Mouse (Mus musculus): Measurements from ENCODE around the gene Dnm1. TPM values are rescaled to one million over a fixed set of nuclear protein-coding genes. Genes with fewer than 3 reads are reported as not detected.

Dnm1 gene
- polyA plus RNA-seq, 1 experiment from 2014 or later, result 0.52 TPM

GRCm38 (mm10) chr2:32387706-32388490, 34.8 kb upstream of the Dnm1 start, which contains the start of gene Lcn2:
Gene Lcn2 (minus strand): TSS chr2:32388252.
- H3K4me2 ChIP-seq (ENCODE audit: low read depth, low read length), result no peak within 1 kb of the TSS
- 35% methylated on average over 5 of the region's 5 CpGs for WGBS (ENCODE audit: insufficient replicate concordance)
- H3K4me1 ChIP-seq (ENCODE audit: control insufficient read depth, low read depth, low read length), result no peaks in the 10 kb centered on the region; the same call in none of the 2 replicates
- no peaks in the 10 kb centered on the region for H3K9me3 ChIP-seq (replicated peaks; ENCODE audit: control insufficient read depth, low read length)
- ATAC-seq (ENCODE audit: low read depth), result peak; percentile 70
- H3K27ac ChIP-seq (ENCODE audit: low read length), result peak within 1 kb of the TSS; percentile 0; the same call in 1 of the 2 replicates
- no peaks in the 10 kb centered on the region for H3K36me3 ChIP-seq (ENCODE audit: control insufficient read depth, insufficient read depth)
- 0 out of 2 replicates have a peak within 1 kb of the TSS, but pooled peaks have one; percentile 18 for H3K4me3 ChIP-seq (ENCODE audit: low read depth, low read length)
- no peaks in the 10 kb centered on the region; the same call in 1 of the 2 replicates for H3K27me3 ChIP-seq (ENCODE audit: control insufficient read depth, insufficient read depth, low read depth, low read length)
- no peak within 1 kb of the TSS for H3K9ac ChIP-seq (ENCODE audit: low read depth, low read length)

GRCm38 (mm10) chr2:32382689-32383088, 29.6 kb upstream of the Dnm1 start:
- no peak overlapping the region for H3K4me3 ChIP-seq (ENCODE audit: low read depth, low read length)
- ATAC-seq (ENCODE audit: low read depth), result no peak
- no peak overlapping the region for H3K27ac ChIP-seq (ENCODE audit: low read length)
- peak overlapping the region; percentile 100; the same call in 1 of the 2 replicates for H3K4me2 ChIP-seq (ENCODE audit: low read depth, low read length)
- H3K27me3 ChIP-seq (ENCODE audit: control insufficient read depth, insufficient read depth, low read depth, low read length), result no peaks in the 10 kb centered on the region; the same call in none of the 2 replicates
- no peaks in the 10 kb centered on the region for H3K9me3 ChIP-seq (replicated peaks; ENCODE audit: control insufficient read depth, low read length)
- no peak overlapping the region for H3K9ac ChIP-seq (ENCODE audit: low read depth, low read length)
- peaks cover 18% of the 10 kb centered on the region for H3K4me1 ChIP-seq (ENCODE audit: control insufficient read depth, low read depth, low read length)
- H3K36me3 ChIP-seq (ENCODE audit: control insufficient read depth, insufficient read depth), result peaks cover 13% of the 10 kb centered on the region; the same call in 1 of the 2 replicates
- WGBS (ENCODE audit: insufficient replicate concordance), result 69% methylated on average over 2 of the region's 2 CpGs

GRCm38 (mm10) chr2:32381775-32382223, 28.7 kb upstream of the Dnm1 start, which contains the start of gene 1110008P14Rik:
Gene 1110008P14Rik (minus strand): TSS chr2:32381938.
- peak within 1 kb of the TSS; percentile 74 for H3K4me3 ChIP-seq (ENCODE audit: low read depth, low read length)
- H3K9ac ChIP-seq (ENCODE audit: low read depth, low read length), result peak within 1 kb of the TSS; percentile 80
- peak; percentile 97 for ATAC-seq (ENCODE audit: low read depth)
- 0% methylated on average over 43 of the region's 47 CpGs for WGBS (ENCODE audit: insufficient replicate concordance)
- H3K27me3 ChIP-seq (ENCODE audit: control insufficient read depth, insufficient read depth, low read depth, low read length), result no peaks in the 10 kb centered on the region; the same call in none of the 2 replicates
- no peaks in the 10 kb centered on the region for H3K9me3 ChIP-seq (replicated peaks; ENCODE audit: control insufficient read depth, low read length)
- H3K27ac ChIP-seq (ENCODE audit: low read length), result peak within 1 kb of the TSS; percentile 57; the same call in 1 of the 2 replicates
- peak within 1 kb of the TSS; percentile 100 for H3K4me2 ChIP-seq (ENCODE audit: low read depth, low read length)
- peaks cover 18% of the 10 kb centered on the region for H3K4me1 ChIP-seq (ENCODE audit: control insufficient read depth, low read depth, low read length)
- H3K36me3 ChIP-seq (ENCODE audit: control insufficient read depth, insufficient read depth), result peaks cover 17% of the 10 kb centered on the region

GRCm38 (mm10) chr2:32381141-32381774, 28.1 kb upstream of the Dnm1 start:
- H3K27ac ChIP-seq (ENCODE audit: low read length), result peak overlapping the region; percentile 57; the same call in 1 of the 2 replicates
- H3K4me3 ChIP-seq (ENCODE audit: low read depth, low read length), result peak overlapping the region; percentile 74
- no peaks in the 10 kb centered on the region for H3K9me3 ChIP-seq (replicated peaks; ENCODE audit: control insufficient read depth, low read length)
- peak; percentile 33 for ATAC-seq (ENCODE audit: low read depth)
- H3K9ac ChIP-seq (ENCODE audit: low read depth, low read length), result peak overlapping the region; percentile 80
- WGBS (ENCODE audit: insufficient replicate concordance), result under 1% methylated on average over 27 of the region's 27 CpGs
- H3K4me1 ChIP-seq (ENCODE audit: control insufficient read depth, low read depth, low read length), result peaks cover 18% of the 10 kb centered on the region
- H3K36me3 ChIP-seq (ENCODE audit: control insufficient read depth, insufficient read depth), result peaks cover 19% of the 10 kb centered on the region
- H3K27me3 ChIP-seq (ENCODE audit: control insufficient read depth, insufficient read depth, low read depth, low read length), result no peaks in the 10 kb centered on the region; the same call in none of the 2 replicates
- H3K4me2 ChIP-seq (ENCODE audit: low read depth, low read length), result peak overlapping the region; percentile 100

- no peaks in the 10 kb centered on the region for H3K9me3 ChIP-seq (replicated peaks; ENCODE audit: control insufficient read depth, low read length)
- WGBS (ENCODE audit: insufficient replicate concordance), result 79% methylated on average over 7 of the region's 7 CpGs
- H3K9ac ChIP-seq (ENCODE audit: low read depth, low read length), result no peak overlapping the region
- peaks cover 24% of the 10 kb centered on the region for H3K36me3 ChIP-seq (ENCODE audit: control insufficient read depth, insufficient read depth)
- H3K27ac ChIP-seq (ENCODE audit: low read length), result no peak overlapping the region
- H3K4me3 ChIP-seq (ENCODE audit: low read depth, low read length), result no peak overlapping the region
- no peaks in the 10 kb centered on the region; the same call in none of the 2 replicates for H3K27me3 ChIP-seq (ENCODE audit: control insufficient read depth, insufficient read depth, low read depth, low read length)
- ATAC-seq (ENCODE audit: low read depth), result no peak
- peaks cover 18% of the 10 kb centered on the region for H3K4me1 ChIP-seq (ENCODE audit: control insufficient read depth, low read depth, low read length)
- no peak overlapping the region for H3K4me2 ChIP-seq (ENCODE audit: low read depth, low read length)
Observed at GRCm38 (mm10) chr2:32380001-32380500, 26.9 kb upstream of the Dnm1 start.

- Histone ChIP-seq H3K4me1 (ENCODE audit: control insufficient read depth, low read depth, low read length) (peaks cover 12% of the 10 kb centered on the region), H3K9me3 (replicated peaks; ENCODE audit: control insufficient read depth, low read length) (no peaks in the 10 kb centered on the region), H3K9ac (ENCODE audit: low read depth, low read length) (no peak overlapping the region), H3K4me3 (ENCODE audit: low read depth, low read length) (no peak overlapping the region), H3K27me3 (ENCODE audit: control insufficient read depth, insufficient read depth, low read depth, low read length) (no peaks in the 10 kb centered on the region), H3K36me3 (ENCODE audit: control insufficient read depth, insufficient read depth) (peaks cover 33% of the 10 kb centered on the region), H3K27ac (ENCODE audit: low read length) (no peak overlapping the region), H3K4me2 (ENCODE audit: low read depth, low read length) (no peak overlapping the region)
- 79% methylated on average over 10 of the region's 10 CpGs for WGBS (ENCODE audit: insufficient replicate concordance)
- no peak for ATAC-seq (ENCODE audit: low read depth)
Observed at GRCm38 (mm10) chr2:32376963-32377362, 23.8 kb upstream of the Dnm1 start.

- peaks cover 38% of the 10 kb centered on the region for H3K36me3 ChIP-seq (ENCODE audit: control insufficient read depth, insufficient read depth)
- no peak for ATAC-seq (ENCODE audit: low read depth)
- no peaks in the 10 kb centered on the region for H3K27me3 ChIP-seq (ENCODE audit: control insufficient read depth, insufficient read depth, low read depth, low read length)
- no peaks in the 10 kb centered on the region for H3K9me3 ChIP-seq (replicated peaks; ENCODE audit: control insufficient read depth, low read length)
- no peak overlapping the region for H3K4me2 ChIP-seq (ENCODE audit: low read depth, low read length)
- H3K4me1 ChIP-seq (ENCODE audit: control insufficient read depth, low read depth, low read length), result peaks cover under 1% of the 10 kb centered on the region
- no peak overlapping the region for H3K27ac ChIP-seq (ENCODE audit: low read length)
- H3K9ac ChIP-seq (ENCODE audit: low read depth, low read length), result no peak overlapping the region
- WGBS (ENCODE audit: insufficient replicate concordance), result 79% methylated on average over 13 of the region's 13 CpGs
- no peak overlapping the region for H3K4me3 ChIP-seq (ENCODE audit: low read depth, low read length)
Observed at GRCm38 (mm10) chr2:32375317-32375940, 22.3 kb upstream of the Dnm1 start.

DNA sequence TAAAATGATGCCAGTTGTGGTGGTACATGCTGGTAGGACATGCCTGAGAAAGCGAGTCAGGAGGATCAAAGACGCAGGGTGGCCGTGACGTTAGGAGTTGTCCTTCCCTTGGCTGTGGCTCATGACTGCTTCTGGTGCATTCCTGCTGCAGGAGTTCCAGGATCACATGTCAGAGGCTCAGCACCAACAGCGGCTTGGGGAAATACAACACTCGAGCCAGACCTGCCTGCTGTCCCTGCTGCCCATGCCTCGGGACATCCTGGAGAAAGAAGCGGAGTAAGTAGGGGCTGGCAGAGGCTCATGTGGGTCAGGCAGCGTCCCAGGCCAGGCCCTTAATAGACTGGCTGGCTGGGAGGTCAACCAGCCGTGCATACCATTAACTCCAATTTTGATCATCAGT, 21.1 kb upstream of the Dnm1 start:
- Histone ChIP-seq H3K27me3 (ENCODE audit: control insufficient read depth, insufficient read depth, low read depth, low read length) (no peaks in the 10 kb centered on the region), H3K4me1 (ENCODE audit: control insufficient read depth, low read depth, low read length) (no peaks in the 10 kb centered on the region), H3K27ac (ENCODE audit: low read length) (no peak overlapping the region), H3K9me3 (replicated peaks; ENCODE audit: control insufficient read depth, low read length) (no peaks in the 10 kb centered on the region), H3K4me3 (ENCODE audit: low read depth, low read length) (no peak overlapping the region), H3K36me3 (ENCODE audit: control insufficient read depth, insufficient read depth) (peaks cover 43% of the 10 kb centered on the region), H3K4me2 (ENCODE audit: low read depth, low read length) (no peak overlapping the region), H3K9ac (ENCODE audit: low read depth, low read length) (no peak overlapping the region)
- ATAC-seq (ENCODE audit: low read depth), result no peak
- 77% methylated on average over 10 of the region's 10 CpGs for WGBS (ENCODE audit: insufficient replicate concordance)

All from liver, embryonic 16.5 days (tissue).